Mouse (Mus musculus) ES-E14 (cell line): ENCODE measurements around the gene Supt5.

Experiments used
- CHD2 ChIP-seq: IDR thresholded peaks from 2 replicates; pipeline ENCODE4 v1.6.1; 2014; ENCODE audit warnings: mild to moderate bottlenecking, low read depth, low read length, inconsistent platforms
- HCFC1 ChIP-seq: IDR thresholded peaks from 2 replicates; pipeline ENCODE4 v1.6.1; 2012; ENCODE audit warnings: low read length, inconsistent platforms, borderline replicate concordance; ENCODE audit not compliant: insufficient read depth
- ZC3H11A ChIP-seq: IDR thresholded peaks from 2 replicates; pipeline ENCODE4 v1.6.1; 2012; ENCODE audit warnings: low read depth, mild to moderate bottlenecking, inconsistent platforms, low read length, borderline replicate concordance

- TF ChIP-seq ZC3H11A (no peak), CHD2 (no peak), HCFC1 (no peak)
These were observed 28.8 kb downstream of the Supt5 start for GRCm38 (mm10) chr7:28309737-28310136.
